In genomic region chr4:137679979-137680550, GRCm38 (mm10) we compare ENCODE assay signal across 14 mouse cellular contexts. TPM values are rescaled to one million over a fixed set of nuclear protein-coding genes. Genes with fewer than 3 reads are reported as not detected.
DNase-seq lines count a peak whose midpoint lies in the region; ATAC-seq lines count a peak whose summit lies in the region.
"Had no signal": no experiment of that assay in that cellular context is flagged by ENCODE, and none has a peak within 500 bp of the region (broad histone marks: within the 10 kb centered on the region; RNA-seq: fewer than 3 reads in every experiment).

No protein-coding gene starts in this region.

- no peaks in the 10 kb centered on the region for H3K9me3 ChIP-seq in forebrain, embryonic 13.5 days (replicated peaks)
- no peaks in the 10 kb centered on the region for H3K9me3 ChIP-seq in forebrain, embryonic 11.5 days (ENCODE audit: control insufficient read depth, low read length)
- no peaks in the 10 kb centered on the region for H3K9me3 ChIP-seq in neural tube, embryonic 13.5 days
- H3K9me3 ChIP-seq in hindbrain, embryonic 14.5 days (ENCODE audit: control insufficient read depth, low read length) = no peaks in the 10 kb centered on the region
- no peaks in the 10 kb centered on the region for H3K9me3 ChIP-seq in neural tube, embryonic 14.5 days (ENCODE audit: control insufficient read depth, low read length)
- H3K9me3 ChIP-seq: heart, embryonic 12.5 days; midbrain, embryonic 12.5 days had no signal

- no peak for ATAC-seq in forebrain, embryonic 13.5 days
- ATAC-seq in forebrain, embryonic 11.5 days (replicated peaks; ENCODE audit: low FRiP score) = no peak
- no peak for ATAC-seq in neural tube, embryonic 13.5 days (ENCODE audit: low read depth)
- no peak for ATAC-seq in hindbrain, embryonic 14.5 days (ENCODE audit: low FRiP score)
- ATAC-seq in neural tube, embryonic 14.5 days (ENCODE audit: low read depth) = no peak
- ATAC-seq in granulocyte monocyte progenitor cell, adult 5-6 weeks (replicated peaks; ENCODE audit: poor library complexity, severe bottlenecking) = no peak

- peaks cover 41% of the 10 kb centered on the region for H3K4me1 ChIP-seq in forebrain, embryonic 13.5 days
- peaks cover 14% of the 10 kb centered on the region for H3K4me1 ChIP-seq in forebrain, embryonic 11.5 days (replicated peaks; ENCODE audit: control insufficient read depth, insufficient read depth, low read length)
- H3K4me1 ChIP-seq in neural tube, embryonic 13.5 days (replicated peaks) = peaks cover 43% of the 10 kb centered on the region
- H3K4me1 ChIP-seq in hindbrain, embryonic 14.5 days (replicated peaks; ENCODE audit: control insufficient read depth, insufficient read depth, low read length) = peaks cover 22% of the 10 kb centered on the region
- peaks cover 15% of the 10 kb centered on the region for H3K4me1 ChIP-seq in neural tube, embryonic 14.5 days (ENCODE audit: control insufficient read depth, insufficient read depth, low read length)

- no peak overlapping the region for H3K4me2 ChIP-seq in forebrain, embryonic 13.5 days
- no peak overlapping the region for H3K4me2 ChIP-seq in forebrain, embryonic 11.5 days (ENCODE audit: low read depth, low read length, severe bottlenecking)
- peak overlapping the region; percentile 74; the same call in 1 of the 2 replicates for H3K4me2 ChIP-seq in neural tube, embryonic 13.5 days
- peak overlapping the region; percentile 17; the same call in 1 of the 2 replicates for H3K4me2 ChIP-seq in hindbrain, embryonic 14.5 days (replicated peaks)
- no peak overlapping the region for H3K4me2 ChIP-seq in neural tube, embryonic 14.5 days (ENCODE audit: low read depth, low read length)
- H3K4me2 ChIP-seq: heart, embryonic 12.5 days had no signal

- no peak overlapping the region for H3K4me3 ChIP-seq in forebrain, embryonic 13.5 days
- no peak overlapping the region for H3K4me3 ChIP-seq in forebrain, embryonic 11.5 days (ENCODE audit: low read depth, low read length)
- H3K4me3 ChIP-seq in neural tube, embryonic 13.5 days = no peak overlapping the region
- no peak overlapping the region for H3K4me3 ChIP-seq in hindbrain, embryonic 14.5 days (replicated peaks; ENCODE audit: low read length)
- no peak overlapping the region for H3K4me3 ChIP-seq in neural tube, embryonic 14.5 days (ENCODE audit: low read depth, low read length)
- H3K4me3 ChIP-seq: heart, embryonic 12.5 days; midbrain, embryonic 12.5 days had no signal

- H3K36me3 ChIP-seq in forebrain, embryonic 13.5 days (ENCODE audit: poor library complexity, severe bottlenecking) = no peaks in the 10 kb centered on the region
- no peaks in the 10 kb centered on the region for H3K36me3 ChIP-seq in forebrain, embryonic 11.5 days (ENCODE audit: control insufficient read depth, insufficient read depth, low read length)
- H3K36me3 ChIP-seq in neural tube, embryonic 13.5 days = no peaks in the 10 kb centered on the region
- H3K36me3 ChIP-seq in hindbrain, embryonic 14.5 days (replicated peaks; ENCODE audit: control insufficient read depth, insufficient read depth) = no peaks in the 10 kb centered on the region
- H3K36me3 ChIP-seq in neural tube, embryonic 14.5 days (ENCODE audit: control insufficient read depth, insufficient read depth, low read length) = no peaks in the 10 kb centered on the region
- H3K36me3 ChIP-seq: heart, embryonic 12.5 days; midbrain, embryonic 12.5 days had no signal

- WGBS in forebrain, embryonic 13.5 days = 79% methylated on average over 2 of the region's 2 CpGs
- 78% methylated on average over 2 of the region's 2 CpGs for WGBS in forebrain, embryonic 11.5 days
- 75% methylated on average over 2 of the region's 2 CpGs for WGBS in neural tube, embryonic 13.5 days
- 69% methylated on average over 2 of the region's 2 CpGs for WGBS in hindbrain, embryonic 14.5 days
- 68% methylated on average over 2 of the region's 2 CpGs for WGBS in neural tube, embryonic 14.5 days

- H3K27me3 ChIP-seq in forebrain, embryonic 13.5 days = peaks cover 43% of the 10 kb centered on the region
- peaks cover 21% of the 10 kb centered on the region for H3K27me3 ChIP-seq in forebrain, embryonic 11.5 days (ENCODE audit: control insufficient read depth, insufficient read depth, low read length)
- peaks cover 49% of the 10 kb centered on the region for H3K27me3 ChIP-seq in neural tube, embryonic 13.5 days
- 0 out of 2 replicates have a peak, but pooled peaks cover 4% of the 10 kb centered on the region for H3K27me3 ChIP-seq in hindbrain, embryonic 14.5 days (ENCODE audit: control insufficient read depth, insufficient read depth, low read length)
- H3K27me3 ChIP-seq in neural tube, embryonic 14.5 days (ENCODE audit: control insufficient read depth, insufficient read depth, low read length) = no peaks in the 10 kb centered on the region; the same call in 1 of the 2 replicates

- H3K27ac ChIP-seq in forebrain, embryonic 13.5 days = 0 out of 2 replicates have a peak overlapping the region, but pooled peaks have one; percentile 51
- H3K27ac ChIP-seq in forebrain, embryonic 11.5 days (ENCODE audit: low read depth, low read length) = no peak overlapping the region
- H3K27ac ChIP-seq in neural tube, embryonic 13.5 days (replicated peaks) = peak overlapping the region; percentile 76
- H3K27ac ChIP-seq in hindbrain, embryonic 14.5 days = peak overlapping the region; percentile 71
- H3K27ac ChIP-seq in neural tube, embryonic 14.5 days (ENCODE audit: low read depth, low read length) = peak overlapping the region; percentile 62
- H3K27ac ChIP-seq: liver, embryonic 14.5 days; midbrain, embryonic 12.5 days had no signal

- H3K9ac ChIP-seq in forebrain, embryonic 13.5 days = no peak overlapping the region
- H3K9ac ChIP-seq in forebrain, embryonic 11.5 days (ENCODE audit: low read length) = no peak overlapping the region
- H3K9ac ChIP-seq in neural tube, embryonic 13.5 days = no peak overlapping the region
- no peak overlapping the region for H3K9ac ChIP-seq in hindbrain, embryonic 14.5 days
- no peak overlapping the region for H3K9ac ChIP-seq in neural tube, embryonic 14.5 days (replicated peaks; ENCODE audit: low read depth, low read length)
- H3K9ac ChIP-seq: heart, embryonic 12.5 days; liver, embryonic 14.5 days; midbrain, embryonic 12.5 days had no signal

- no peak for DNase-seq in forebrain, embryonic 11.5 days (ENCODE audit: low spot score)
- DNase-seq in neural tube, embryonic 10.5 days (ENCODE audit: extremely low spot score, low spot score) = no peak
- DNase-seq in hindbrain, embryonic 14.5 days (ENCODE audit: low spot score) = no peak
- no peak for DNase-seq in heart, adult 11 months
- DNase-seq: adrenal gland, postnatal 25 days; lung, postnatal 14 days; spleen, adult 18-20 months had no signal

RNA-seq across cellular contexts. Expression of gene Rap1gap, which starts 15.5 kb away (rescaled TPM):
- 11.8 and 16.5 TPM in 2 replicates for polyA plus RNA-seq in forebrain, embryonic 13.5 days (2015; fragmentation: Nextera tagmentation; extraction: Ambion mirVana)
- polyA plus RNA-seq in forebrain, embryonic 11.5 days (2014; fragmentation: Nextera tagmentation; extraction: Ambion mirVana) = 4.4 and 7.7 TPM in 2 replicates
- 39.5 and 51.2 TPM in 2 replicates for polyA plus RNA-seq in neural tube, embryonic 13.5 days (2015; fragmentation: Nextera tagmentation; extraction: Ambion mirVana)
- 80.7 and 83.9 TPM in 2 replicates for polyA plus RNA-seq in hindbrain, embryonic 14.5 days (2014; fragmentation: Nextera tagmentation; extraction: Ambion mirVana)
- 75.5 and 77.6 TPM in 2 replicates for polyA plus RNA-seq in neural tube, embryonic 14.5 days (2014; fragmentation: Nextera tagmentation; extraction: Ambion mirVana)
- 0.80 and 4.3 TPM in 2 replicates for total RNA-seq in granulocyte monocyte progenitor cell, adult 5-6 weeks (2014; fragmentation: Nextera tagmentation)
- total RNA-seq in granulocyte monocyte progenitor cell, adult 5-6 weeks (2017) = 0.65 and 4.6 TPM in 2 replicates

Comparison
In these comparisons a context has a peak if more than half of its experiments do, and no peak if none do; other contexts are left out.
1. H3K4me2 ChIP-seq: peak in neural tube, embryonic 13.5 days (single experiment) and hindbrain, embryonic 14.5 days (single experiment); none in forebrain, embryonic 13.5 days (single experiment), forebrain, embryonic 11.5 days (single experiment) and neural tube, embryonic 14.5 days (single experiment).